Mouse (Mus musculus) liver, embryonic 14.5 days (tissue): ENCODE measurements around the gene Jam3. TPM values are rescaled to one million over a fixed set of nuclear protein-coding genes. Genes with fewer than 3 reads are reported as not detected.

Experiments
- ATAC-seq: fragments of 200-750 bp; cut with Nextera tagmentation; 2 replicates; pipeline ENCODE4 v1.8.0; 2017; ENCODE audit warnings: moderate number of reproducible peaks, mild to moderate bottlenecking, moderate library complexity; ENCODE audit not compliant: insufficient read depth
- DNase-seq, 3 experiments: peaks; one replicate each; pipeline ENCODE4 v3.0.0-alpha.2; 2012 to 2013; ENCODE audit warnings: low read depth in 3 of 3, low spot score in 3 of 3
- H3K27ac ChIP-seq: fragments of 300-500 bp; sonication (generic); 2 replicates; pipeline ENCODE4 v1.5.1; 2014; ENCODE audit warnings: moderate library complexity, mild to moderate bottlenecking, control low read depth, inconsistent platforms
- H3K27me3 ChIP-seq: fragments of 300-500 bp; sonication (generic); 2 replicates; pipeline ENCODE4 v1.6.1; 2014; ENCODE audit warnings: mild to moderate bottlenecking, low read length, moderate library complexity; ENCODE audit not compliant: control insufficient read depth, insufficient read depth
- H3K36me3 ChIP-seq: fragments of 300-500 bp; sonication (generic); replicated peaks from 2 replicates; pipeline ENCODE4 v1.6.1; 2014; ENCODE audit warnings: low read depth; ENCODE audit not compliant: control insufficient read depth, insufficient read depth
- H3K4me1 ChIP-seq, 2 experiments: fragments of 200-500 bp in 1 of 2; fragments of 300-500 bp in 1 of 2; sonication (generic) in 1 of 2; replicated peaks; 2 replicates each; pipeline ENCODE4 v1.6.1; 2012 to 2014; ENCODE audit warnings: antibody characterized with exemption in 1 of 2, inconsistent platforms in 1 of 2, low read length in 1 of 2; ENCODE audit not compliant: control insufficient read depth in 2 of 2, insufficient read depth in 2 of 2
- H3K4me2 ChIP-seq: fragments of 300-500 bp; sonication (generic); 2 replicates; pipeline ENCODE4 v1.6.1; 2014; ENCODE audit warnings: low read depth, mild to moderate bottlenecking, control low read depth, moderate library complexity
- H3K4me3 ChIP-seq, 2 experiments: fragments of 200-500 bp in 1 of 2; fragments of 300-500 bp in 1 of 2; sonication (generic) in 1 of 2; 2 replicates each; pipeline ENCODE4 v1.5.1; 2012 to 2014; ENCODE audit warnings: low read depth in 2 of 2, low read length in 2 of 2, mild to moderate bottlenecking in 2 of 2, control low read depth in 1 of 2, inconsistent platforms in 1 of 2, moderate library complexity in 1 of 2; ENCODE audit not compliant: insufficient read depth in 1 of 2
- H3K9ac ChIP-seq: fragments of 300-500 bp; sonication (generic); replicated peaks from 2 replicates; pipeline ENCODE4 v1.6.1; 2014; ENCODE audit warnings: mild to moderate bottlenecking, control low read depth, moderate library complexity
- H3K9me3 ChIP-seq: fragments of 300-500 bp; sonication (generic); 2 replicates; pipeline ENCODE4 v1.6.1; 2016; ENCODE audit warnings: low read length, mixed read lengths; ENCODE audit not compliant: control insufficient read depth
- CTCF ChIP-seq: IDR thresholded peaks from 2 replicates; pipeline ENCODE4 v1.5.1; 2016; ENCODE audit warnings: antibody characterized with exemption, low read depth, control low read depth
- EP300 ChIP-seq: IDR thresholded peaks from 2 replicates; pipeline ENCODE4 v1.6.1; 2016; ENCODE audit warnings: antibody characterized with exemption, low read depth
- WGBS: fragments of 180-500 bp; shearing (Covaris S2); extraction: QIAGEN DNeasy Blood & Tissue Kit; methylation state at CpG from one replicate; pipeline ENCODE4 v1.1.7; 2014; ENCODE audit not compliant: insufficient replicate concordance; 5-methylcytosine and 5-hydroxymethylcytosine counted together
- polyA plus RNA-seq, 2 experiments: library from polyadenylated mRNA; depleted of rRNA in 1 of 2; stranded (reverse) in 1 of 2; unstranded in 1 of 2; fragments of >200 nt; fragmentation: Nextera tagmentation in 1 of 2; extraction: Ambion mirVana in 1 of 2; gene quantifications; 2 replicates each; pipeline versions ENCODE4 v1.2.1 to v1.2.3; 2012 to 2014

The Jam3 gene
- polyA plus RNA-seq, 2 experiments = 1.7 to 2.3 TPM

- WGBS = 61% methylated on average over 5 of the region's 5 CpGs
- Histone ChIP-seq H3K27me3 (no peaks in the 10 kb centered on the region), H3K4me3 (no peak overlapping the region), H3K36me3 (no peaks in the 10 kb centered on the region), H3K27ac (no peak overlapping the region), H3K4me2 (no peak overlapping the region), H3K9ac (no peak overlapping the region), H3K4me1 (peaks cover 0 to 3% of the 10 kb centered on the region in 2 experiments; a peak in 2 of 4 replicates), H3K9me3 (no peaks in the 10 kb centered on the region)
- ATAC-seq = no peak
- DNase-seq = no peak
- TF ChIP-seq EP300 = no peak
- TF ChIP-seq CTCF = no peak
Measured at GRCm38 (mm10) chr9:27144996-27145395, 10.2 kb downstream of the Jam3 start.

- Histone ChIP-seq H3K4me2 (no peak overlapping the region), H3K36me3 (no peaks in the 10 kb centered on the region), H3K27ac (no peak overlapping the region), H3K4me3 (no peak overlapping the region), H3K27me3 (no peaks in the 10 kb centered on the region), H3K9ac (no peak overlapping the region), H3K4me1 (peaks cover 0 to 3% of the 10 kb centered on the region in 2 experiments; a peak in 2 of 4 replicates), H3K9me3 (no peaks in the 10 kb centered on the region)
- 46% methylated on average over 4 of the region's 4 CpGs for WGBS
- ATAC-seq (no peak), DNase-seq (no peak)
- no peak for TF ChIP-seq CTCF
- TF ChIP-seq EP300 = no peak
Measured at GRCm38 (mm10) chr9:27144271-27144840, 10.9 kb downstream of the Jam3 start.

GRCm38 (mm10) chr9:27140432-27141065, 14.7 kb downstream of the Jam3 start:
- no peaks in the 10 kb centered on the region for H3K9me3 ChIP-seq
- H3K4me3 ChIP-seq = no peak overlapping the region
- no peaks in the 10 kb centered on the region for H3K4me1 ChIP-seq
- no peak overlapping the region for H3K4me2 ChIP-seq
- ATAC-seq (no peak), DNase-seq (no peak)
- no peak overlapping the region for H3K9ac ChIP-seq
- WGBS = 80% methylated on average over 10 of the region's 10 CpGs
- H3K27ac ChIP-seq = no peak overlapping the region
- TF ChIP-seq CTCF (no peak), EP300 (no peak)
- H3K36me3 ChIP-seq = no peaks in the 10 kb centered on the region
- H3K27me3 ChIP-seq = no peaks in the 10 kb centered on the region

DNA sequence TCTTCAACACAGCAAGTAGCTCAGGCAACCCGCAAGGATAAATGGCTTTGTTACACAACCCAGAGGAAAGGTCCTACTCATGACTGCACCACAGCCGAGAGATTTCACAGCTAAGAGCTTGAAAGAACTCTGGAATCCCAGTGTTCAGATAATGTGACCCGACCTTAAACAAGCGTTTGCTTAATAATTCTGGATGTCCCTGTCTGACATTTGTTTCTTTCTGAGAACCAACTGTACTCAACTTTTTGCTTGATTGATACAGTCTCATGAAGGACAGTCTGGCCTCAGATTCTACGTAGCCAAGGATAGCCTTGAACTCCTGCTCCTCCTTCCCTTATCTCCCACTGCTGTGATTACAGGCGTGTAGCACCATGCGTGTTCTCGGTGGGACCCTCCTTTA, 18.6 kb downstream of the Jam3 start:
- Histone ChIP-seq H3K9ac (no peak overlapping the region), H3K36me3 (no peaks in the 10 kb centered on the region), H3K27me3 (no peaks in the 10 kb centered on the region), H3K4me2 (no peak overlapping the region), H3K27ac (no peak overlapping the region), H3K4me3 (no peak overlapping the region), H3K9me3 (no peaks in the 10 kb centered on the region), H3K4me1 (no peaks in the 10 kb centered on the region)
- ATAC-seq (no peak), DNase-seq (no peak)
- WGBS = 60% methylated on average over 8 of the region's 8 CpGs
- TF ChIP-seq EP300 (no peak), CTCF (no peak)

- Histone ChIP-seq H3K27me3 (no peaks in the 10 kb centered on the region), H3K9ac (no peak overlapping the region), H3K27ac (no peak overlapping the region), H3K4me1 (no peaks in the 10 kb centered on the region), H3K36me3 (no peaks in the 10 kb centered on the region), H3K9me3 (no peaks in the 10 kb centered on the region), H3K4me3 (no peak overlapping the region), H3K4me2 (no peak overlapping the region)
- 82% methylated on average over 7 of the region's 7 CpGs for WGBS
- DNase-seq = no peak
- ATAC-seq = no peak
- TF ChIP-seq CTCF (no peak), EP300 (no peak)
Measured at GRCm38 (mm10) chr9:27135372-27135771, 19.8 kb downstream of the Jam3 start.
